Mouse (Mus musculus): ENCODE results near the gene Hpse2. TPM values are rescaled to one million over a fixed set of nuclear protein-coding genes. Genes with fewer than 3 reads are reported as not detected.

Gene Hpse2
- polyA plus RNA-seq, 1 experiment from 2014 or later = 0.05 TPM

- H3K9me3 ChIP-seq (ENCODE audit: control insufficient read depth, low read length) = no peaks in the 10 kb centered on the region
- no peaks in the 10 kb centered on the region for H3K27me3 ChIP-seq (replicated peaks; ENCODE audit: control insufficient read depth, insufficient read depth, low read length)
- WGBS = 74% methylated on average over 5 of the region's 5 CpGs
- H3K27ac ChIP-seq (ENCODE audit: low read depth, low read length) = no peak overlapping the region
- no peak overlapping the region for H3K4me3 ChIP-seq (ENCODE audit: low read depth, low read length)
- ATAC-seq (replicated peaks; ENCODE audit: low FRiP score) (no peak), DNase-seq (ENCODE audit: low spot score) (no peak)
- H3K9ac ChIP-seq (ENCODE audit: low read depth, low read length) = no peak overlapping the region
- H3K4me1 ChIP-seq (replicated peaks; ENCODE audit: control insufficient read depth, insufficient read depth, low read length) = no peaks in the 10 kb centered on the region
- no peaks in the 10 kb centered on the region for H3K36me3 ChIP-seq (ENCODE audit: control insufficient read depth, insufficient read depth, low read length)
- H3K4me2 ChIP-seq = no peak overlapping the region
These were observed 414.4 kb downstream of the Hpse2 start for GRCm38 (mm10) chr19:42973740-42974139.

GRCm38 (mm10) chr19:42965171-42965570, 423.0 kb downstream of the Hpse2 start:
- H3K4me2 ChIP-seq = no peak overlapping the region
- H3K27ac ChIP-seq (ENCODE audit: low read depth, low read length) = no peak overlapping the region
- no peak for DNase-seq (ENCODE audit: low spot score)
- H3K27me3 ChIP-seq (replicated peaks; ENCODE audit: control insufficient read depth, insufficient read depth, low read length) = no peaks in the 10 kb centered on the region
- ATAC-seq (replicated peaks; ENCODE audit: low FRiP score) = no peak
- H3K36me3 ChIP-seq (ENCODE audit: control insufficient read depth, insufficient read depth, low read length) = no peaks in the 10 kb centered on the region
- H3K4me1 ChIP-seq (replicated peaks; ENCODE audit: control insufficient read depth, insufficient read depth, low read length) = no peaks in the 10 kb centered on the region
- no peak overlapping the region for H3K4me3 ChIP-seq (ENCODE audit: low read depth, low read length)
- no peaks in the 10 kb centered on the region for H3K9me3 ChIP-seq (ENCODE audit: control insufficient read depth, low read length)
- 57% methylated on average over 1 of the region's 1 CpGs for WGBS
- H3K9ac ChIP-seq (ENCODE audit: low read depth, low read length) = no peak overlapping the region

GRCm38 (mm10) chr19:42948114-42948636, 440.0 kb downstream of the Hpse2 start:
- Histone ChIP-seq H3K27me3 (replicated peaks; ENCODE audit: control insufficient read depth, insufficient read depth, low read length) (no peaks in the 10 kb centered on the region), H3K36me3 (ENCODE audit: control insufficient read depth, insufficient read depth, low read length) (no peaks in the 10 kb centered on the region), H3K9me3 (ENCODE audit: control insufficient read depth, low read length) (no peaks in the 10 kb centered on the region), H3K27ac (ENCODE audit: low read depth, low read length) (no peak overlapping the region), H3K4me3 (ENCODE audit: low read depth, low read length) (no peak overlapping the region), H3K4me1 (replicated peaks; ENCODE audit: control insufficient read depth, insufficient read depth, low read length) (no peaks in the 10 kb centered on the region), H3K4me2 (no peak overlapping the region), H3K9ac (ENCODE audit: low read depth, low read length) (no peak overlapping the region)
- no peak for DNase-seq (ENCODE audit: low spot score)
- ATAC-seq (replicated peaks; ENCODE audit: low FRiP score) = no peak
- WGBS = 46% methylated on average over 3 of the region's 3 CpGs

GRCm38 (mm10) chr19:42937544-42937943, 450.6 kb downstream of the Hpse2 start:
- no peaks in the 10 kb centered on the region for H3K27me3 ChIP-seq (replicated peaks; ENCODE audit: control insufficient read depth, insufficient read depth, low read length)
- ATAC-seq (replicated peaks; ENCODE audit: low FRiP score) (no peak), DNase-seq (ENCODE audit: low spot score) (no peak)
- no peak overlapping the region for H3K27ac ChIP-seq (ENCODE audit: low read depth, low read length)
- H3K9me3 ChIP-seq (ENCODE audit: control insufficient read depth, low read length) = no peaks in the 10 kb centered on the region
- 84% methylated on average over 1 of the region's 1 CpGs for WGBS
- no peak overlapping the region for H3K9ac ChIP-seq (ENCODE audit: low read depth, low read length)
- H3K36me3 ChIP-seq (ENCODE audit: control insufficient read depth, insufficient read depth, low read length) = no peaks in the 10 kb centered on the region
- no peaks in the 10 kb centered on the region for H3K4me1 ChIP-seq (replicated peaks; ENCODE audit: control insufficient read depth, insufficient read depth, low read length)
- H3K4me2 ChIP-seq = no peak overlapping the region
- no peak overlapping the region for H3K4me3 ChIP-seq (ENCODE audit: low read depth, low read length)

GRCm38 (mm10) chr19:42936661-42937193, 451.4 kb downstream of the Hpse2 start:
- WGBS = 29% methylated on average over 9 of the region's 9 CpGs
- DNase-seq (ENCODE audit: low spot score) = no peak
- ATAC-seq (replicated peaks; ENCODE audit: low FRiP score) = no peak

GRCm38 (mm10) chr19:42929702-42930101, 458.5 kb downstream of the Hpse2 start:
- ATAC-seq (replicated peaks; ENCODE audit: low FRiP score) (no peak), DNase-seq (ENCODE audit: low spot score) (no peak)
- Histone ChIP-seq H3K9me3 (ENCODE audit: control insufficient read depth, low read length) (no peaks in the 10 kb centered on the region), H3K36me3 (ENCODE audit: control insufficient read depth, insufficient read depth, low read length) (no peaks in the 10 kb centered on the region), H3K27ac (ENCODE audit: low read depth, low read length) (no peak overlapping the region), H3K9ac (ENCODE audit: low read depth, low read length) (no peak overlapping the region), H3K4me3 (ENCODE audit: low read depth, low read length) (no peak overlapping the region), H3K4me1 (replicated peaks; ENCODE audit: control insufficient read depth, insufficient read depth, low read length) (no peaks in the 10 kb centered on the region), H3K27me3 (replicated peaks; ENCODE audit: control insufficient read depth, insufficient read depth, low read length) (no peaks in the 10 kb centered on the region), H3K4me2 (no peak overlapping the region)
- WGBS = 49% methylated on average over 3 of the region's 3 CpGs

More at GRCm38 (mm10) chr19:42936661-42937193, 451.4 kb downstream of the Hpse2 start:
- Histone ChIP-seq H3K9me3 (ENCODE audit: control insufficient read depth, low read length) (no peaks in the 10 kb centered on the region), H3K4me1 (replicated peaks; ENCODE audit: control insufficient read depth, insufficient read depth, low read length) (no peaks in the 10 kb centered on the region), H3K36me3 (ENCODE audit: control insufficient read depth, insufficient read depth, low read length) (no peaks in the 10 kb centered on the region), H3K27ac (ENCODE audit: low read depth, low read length) (no peak overlapping the region), H3K27me3 (replicated peaks; ENCODE audit: control insufficient read depth, insufficient read depth, low read length) (no peaks in the 10 kb centered on the region), H3K4me3 (ENCODE audit: low read depth, low read length) (no peak overlapping the region), H3K4me2 (no peak overlapping the region), H3K9ac (ENCODE audit: low read depth, low read length) (no peak overlapping the region)

GRCm38 (mm10) chr19:42928271-42928670, 459.9 kb downstream of the Hpse2 start:
- WGBS = 68% methylated on average over 2 of the region's 2 CpGs
- ATAC-seq (replicated peaks; ENCODE audit: low FRiP score) (no peak), DNase-seq (ENCODE audit: low spot score) (no peak)
- Histone ChIP-seq H3K9ac (ENCODE audit: low read depth, low read length) (no peak overlapping the region), H3K27ac (ENCODE audit: low read depth, low read length) (no peak overlapping the region), H3K9me3 (ENCODE audit: control insufficient read depth, low read length) (no peaks in the 10 kb centered on the region), H3K36me3 (ENCODE audit: control insufficient read depth, insufficient read depth, low read length) (no peaks in the 10 kb centered on the region), H3K4me2 (no peak overlapping the region), H3K27me3 (replicated peaks; ENCODE audit: control insufficient read depth, insufficient read depth, low read length) (no peaks in the 10 kb centered on the region), H3K4me3 (ENCODE audit: low read depth, low read length) (no peak overlapping the region), H3K4me1 (replicated peaks; ENCODE audit: control insufficient read depth, insufficient read depth, low read length) (no peaks in the 10 kb centered on the region)

- no peak overlapping the region for H3K4me3 ChIP-seq (ENCODE audit: low read depth, low read length)
- H3K9ac ChIP-seq (ENCODE audit: low read depth, low read length) = no peak overlapping the region
- H3K9me3 ChIP-seq (ENCODE audit: control insufficient read depth, low read length) = no peaks in the 10 kb centered on the region
- H3K27ac ChIP-seq (ENCODE audit: low read depth, low read length) = no peak overlapping the region
- no peaks in the 10 kb centered on the region for H3K27me3 ChIP-seq (replicated peaks; ENCODE audit: control insufficient read depth, insufficient read depth, low read length)
- 65% methylated on average over 3 of the region's 3 CpGs for WGBS
- ATAC-seq (replicated peaks; ENCODE audit: low FRiP score) = no peak
- no peak overlapping the region for H3K4me2 ChIP-seq
- no peaks in the 10 kb centered on the region for H3K4me1 ChIP-seq (replicated peaks; ENCODE audit: control insufficient read depth, insufficient read depth, low read length)
- DNase-seq (ENCODE audit: low spot score) = no peak
- H3K36me3 ChIP-seq (ENCODE audit: control insufficient read depth, insufficient read depth, low read length) = no peaks in the 10 kb centered on the region
These were observed 465.5 kb downstream of the Hpse2 start for GRCm38 (mm10) chr19:42922610-42923009.

- Histone ChIP-seq H3K27ac (ENCODE audit: low read depth, low read length) (no peak overlapping the region), H3K4me2 (no peak overlapping the region), H3K4me3 (ENCODE audit: low read depth, low read length) (no peak overlapping the region), H3K36me3 (ENCODE audit: control insufficient read depth, insufficient read depth, low read length) (no peaks in the 10 kb centered on the region), H3K27me3 (replicated peaks; ENCODE audit: control insufficient read depth, insufficient read depth, low read length) (no peaks in the 10 kb centered on the region), H3K9ac (ENCODE audit: low read depth, low read length) (no peak overlapping the region), H3K4me1 (replicated peaks; ENCODE audit: control insufficient read depth, insufficient read depth, low read length) (no peaks in the 10 kb centered on the region), H3K9me3 (ENCODE audit: control insufficient read depth, low read length) (no peaks in the 10 kb centered on the region)
- WGBS = 83% methylated on average over 5 of the region's 5 CpGs
- DNase-seq (ENCODE audit: low spot score) = no peak
- ATAC-seq (replicated peaks; ENCODE audit: low FRiP score) = no peak
These were observed 474.5 kb downstream of the Hpse2 start for GRCm38 (mm10) chr19:42913703-42914102.
